Mouse (Mus musculus) adrenal gland, adult 18-20 months (tissue): ENCODE results near the gene Gm26938. TPM values are rescaled to one million over a fixed set of nuclear protein-coding genes. Genes with fewer than 3 reads are reported as not detected.

Experiments used
- DNase-seq, 2 experiments: peaks; one replicate each; pipeline ENCODE4 v3.0.0; 2021 to 2022; ENCODE audit warnings: low spot score in 2 of 2
- long read RNA-seq, 2 experiments: library from polyadenylated mRNA; stranded (forward); transcript quantifications; one replicate each; pipeline ENCODE4 v2.0.0; 2021
- total RNA-seq, 2 experiments: library from RNA; stranded (reverse); gene quantifications; 1 replicate in 1 of 2; 2 replicates in 1 of 2; pipeline ENCODE4 v1.2.3; 2021

Gm26938 gene
- not detected for total RNA-seq
- long read RNA-seq, experiment 1 = 0 reads
- long read RNA-seq, experiment 2 = 0 reads

GRCm38 (mm10) chr5:139826357-139827055 lies at the start of gene Gm26938, which contains the start of gene Psmg3:
Gene Gm26938 (minus strand): TSS chr5:139826407.
Gene Psmg3 (minus strand): TSS chr5:139826885.
- DNase-seq = peak; percentile 95

GRCm38 (mm10) chr5:139871526-139871925 lies 45.3 kb upstream of the Gm26938 start:
- no peak for DNase-seq

- DNase-seq = no peak
Measured at GRCm38 (mm10) chr5:139870886-139871285, 44.7 kb upstream of the Gm26938 start.

GRCm38 (mm10) chr5:139862759-139863158 lies 36.6 kb upstream of the Gm26938 start:
- peak; percentile 49 to 59 for DNase-seq

GRCm38 (mm10) chr5:139860328-139861104 lies 34.3 kb upstream of the Gm26938 start:
- DNase-seq = no peak

GRCm38 (mm10) chr5:139849626-139850320 lies 23.6 kb upstream of the Gm26938 start:
- DNase-seq = peak in 1 of 2 experiments; percentile 40

- no peak for DNase-seq
Measured at GRCm38 (mm10) chr5:139839142-139839541, 12.9 kb upstream of the Gm26938 start.

GRCm38 (mm10) chr5:139838476-139838892 lies 12.3 kb upstream of the Gm26938 start:
- DNase-seq = peak; percentile 68 to 69

GRCm38 (mm10) chr5:139835706-139836105 lies 9.5 kb upstream of the Gm26938 start:
- DNase-seq = no peak

GRCm38 (mm10) chr5:139832125-139832524 lies 5.9 kb upstream of the Gm26938 start:
- DNase-seq = no peak

- no peak for DNase-seq
Measured at GRCm38 (mm10) chr5:139830734-139831133, 4.5 kb upstream of the Gm26938 start.

- DNase-seq = no peak
Measured at GRCm38 (mm10) chr5:139829384-139829783, 3.2 kb upstream of the Gm26938 start.

- no peak for DNase-seq
Measured at GRCm38 (mm10) chr5:139827593-139827992, 1.4 kb upstream of the Gm26938 start.

- DNase-seq = no peak
Measured at GRCm38 (mm10) chr5:139825947-139826346, 260 bp downstream of the Gm26938 start.

GRCm38 (mm10) chr5:139824531-139824930 lies 1.7 kb downstream of the Gm26938 start:
- no peak for DNase-seq

GRCm38 (mm10) chr5:139821466-139822459 lies 4.4 kb downstream of the Gm26938 start:
- DNase-seq = no peak

- no peak for DNase-seq
Measured at GRCm38 (mm10) chr5:139819538-139820181, 6.5 kb downstream of the Gm26938 start, which contains the start of gene Tmem184a. Gene Tmem184a (minus strand): TSS chr5:139819917.

GRCm38 (mm10) chr5:139818801-139819200 lies 7.4 kb downstream of the Gm26938 start:
- no peak for DNase-seq

GRCm38 (mm10) chr5:139818056-139818455 lies 8.2 kb downstream of the Gm26938 start:
- DNase-seq = no peak

GRCm38 (mm10) chr5:139817292-139817691 lies 8.9 kb downstream of the Gm26938 start:
- DNase-seq = no peak
